Mouse (Mus musculus): ENCODE data around the gene Cbx2. TPM values are rescaled to one million over a fixed set of nuclear protein-coding genes. Genes with fewer than 3 reads are reported as not detected.
A peak's percentile ranks its signal among the peaks of the same experiment; 100 is the strongest.

Gene Cbx2
- polyA plus RNA-seq, 1 experiment from 2014 or later = 35.5 TPM

GRCm38 (mm10) chr11:119007461-119008456 is 15.0 kb upstream of the Cbx2 start:
- no peaks in the 10 kb centered on the region for H3K9me3 ChIP-seq (ENCODE audit: low read length)
- ATAC-seq (ENCODE audit: low FRiP score, low TSS enrichment) = peak; percentile 76
- H3K4me3 ChIP-seq (ENCODE audit: low read length) = peak overlapping the region; percentile 27
- no peaks in the 10 kb centered on the region for H3K27me3 ChIP-seq (ENCODE audit: insufficient read depth, low read length)
- H3K36me3 ChIP-seq (ENCODE audit: insufficient read depth, low read length) = no peaks in the 10 kb centered on the region
- no peak overlapping the region for H3K27ac ChIP-seq (ENCODE audit: low read length)
- H3K4me2 ChIP-seq (replicated peaks; ENCODE audit: low read depth, low read length) = peak overlapping the region; percentile 50
- peak overlapping the region; percentile 50 for H3K9ac ChIP-seq (replicated peaks; ENCODE audit: low read length)
- peaks cover 4% of the 10 kb centered on the region; the same call in 1 of the 2 replicates for H3K4me1 ChIP-seq (ENCODE audit: insufficient read depth, low read length)
- 29% methylated on average over 21 of the region's 21 CpGs for WGBS

GRCm38 (mm10) chr11:119014455-119014854 is 8.3 kb upstream of the Cbx2 start:
- 0 out of 2 replicates have a peak, but pooled peaks cover 2% of the 10 kb centered on the region for H3K27me3 ChIP-seq (ENCODE audit: insufficient read depth, low read length)
- no peak overlapping the region for H3K4me2 ChIP-seq (replicated peaks; ENCODE audit: low read depth, low read length)
- no peaks in the 10 kb centered on the region for H3K4me1 ChIP-seq (ENCODE audit: insufficient read depth, low read length)
- no peaks in the 10 kb centered on the region for H3K9me3 ChIP-seq (ENCODE audit: low read length)
- ATAC-seq (ENCODE audit: low FRiP score, low TSS enrichment) = no peak
- H3K9ac ChIP-seq (replicated peaks; ENCODE audit: low read length) = no peak overlapping the region
- H3K27ac ChIP-seq (ENCODE audit: low read length) = no peak overlapping the region
- H3K4me3 ChIP-seq (ENCODE audit: low read length) = no peak overlapping the region
- WGBS = 78% methylated on average over 7 of the region's 7 CpGs
- no peaks in the 10 kb centered on the region for H3K36me3 ChIP-seq (ENCODE audit: insufficient read depth, low read length)

DNA sequence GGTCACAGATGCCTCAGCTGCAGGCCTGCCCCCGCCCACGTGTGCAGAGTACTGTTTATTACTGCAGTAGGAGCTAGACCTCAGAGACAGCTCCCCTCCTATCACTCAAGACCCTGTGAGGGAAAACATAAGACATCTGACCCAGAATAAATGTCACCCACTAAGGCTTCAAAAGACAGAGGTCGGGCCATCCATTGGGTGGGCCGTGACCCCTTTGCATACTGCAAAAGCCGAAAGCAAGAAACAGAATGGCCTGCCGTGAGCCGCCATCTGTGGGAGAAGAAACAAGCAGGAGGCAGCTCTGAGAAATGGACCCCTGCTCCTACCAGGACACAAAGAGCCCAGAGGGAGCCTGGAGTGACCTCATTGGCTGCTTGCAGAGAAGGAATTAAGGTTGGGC is 5.3 kb upstream of the Cbx2 start:
- no peaks in the 10 kb centered on the region for H3K9me3 ChIP-seq (ENCODE audit: low read length)
- H3K27me3 ChIP-seq (ENCODE audit: insufficient read depth, low read length) = peaks cover 17% of the 10 kb centered on the region
- no peak overlapping the region for H3K4me3 ChIP-seq (ENCODE audit: low read length)
- no peaks in the 10 kb centered on the region for H3K36me3 ChIP-seq (ENCODE audit: insufficient read depth, low read length)
- H3K27ac ChIP-seq (ENCODE audit: low read length) = no peak overlapping the region
- no peak for ATAC-seq (ENCODE audit: low FRiP score, low TSS enrichment)
- H3K9ac ChIP-seq (replicated peaks; ENCODE audit: low read length) = no peak overlapping the region
- 54% methylated on average over 7 of the region's 7 CpGs for WGBS
- no peak overlapping the region for H3K4me2 ChIP-seq (replicated peaks; ENCODE audit: low read depth, low read length)
- H3K4me1 ChIP-seq (ENCODE audit: insufficient read depth, low read length) = peaks cover 7% of the 10 kb centered on the region; the same call in 1 of the 2 replicates

DNA sequence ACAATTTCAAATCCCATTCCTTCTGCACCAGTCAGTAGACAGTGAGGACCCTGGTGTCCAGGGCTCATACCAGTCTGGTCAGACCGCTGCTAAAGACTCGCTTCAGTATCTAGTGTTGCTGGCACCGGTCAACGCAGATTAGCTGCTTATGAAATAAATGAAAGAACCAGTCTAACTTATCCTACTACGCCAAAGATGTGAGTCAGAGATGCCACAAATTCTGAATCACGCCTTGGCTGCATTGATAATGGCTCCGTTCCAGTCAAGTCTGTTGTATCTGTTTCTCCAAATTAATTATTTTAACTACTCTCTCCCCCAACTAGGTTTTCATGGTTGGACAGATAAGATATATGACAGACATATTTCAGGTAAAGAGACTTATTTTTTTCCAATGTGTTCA is 1.6 kb upstream of the Cbx2 start:
- H3K9ac ChIP-seq (replicated peaks; ENCODE audit: low read length) = no peak overlapping the region
- H3K4me3 ChIP-seq (ENCODE audit: low read length) = no peak overlapping the region
- H3K27ac ChIP-seq (ENCODE audit: low read length) = no peak overlapping the region
- H3K4me1 ChIP-seq (ENCODE audit: insufficient read depth, low read length) = peaks cover 33% of the 10 kb centered on the region
- 88% methylated on average over 7 of the region's 7 CpGs for WGBS
- no peaks in the 10 kb centered on the region for H3K9me3 ChIP-seq (ENCODE audit: low read length)
- no peak overlapping the region for H3K4me2 ChIP-seq (replicated peaks; ENCODE audit: low read depth, low read length)
- 0 out of 2 replicates have a peak, but pooled peaks cover 2% of the 10 kb centered on the region for H3K36me3 ChIP-seq (ENCODE audit: insufficient read depth, low read length)
- H3K27me3 ChIP-seq (ENCODE audit: insufficient read depth, low read length) = peaks cover 17% of the 10 kb centered on the region
- no peak for ATAC-seq (ENCODE audit: low FRiP score, low TSS enrichment)

- peak overlapping the region; percentile 83 for H3K4me2 ChIP-seq (replicated peaks; ENCODE audit: low read depth, low read length)
- peaks cover 40% of the 10 kb centered on the region for H3K4me1 ChIP-seq (ENCODE audit: insufficient read depth, low read length)
- peak overlapping the region; percentile 90 for H3K27ac ChIP-seq (ENCODE audit: low read length)
- no peak for ATAC-seq (ENCODE audit: low FRiP score, low TSS enrichment)
- 4% methylated on average over 42 of the region's 42 CpGs for WGBS
- H3K9me3 ChIP-seq (ENCODE audit: low read length) = no peaks in the 10 kb centered on the region
- H3K36me3 ChIP-seq (ENCODE audit: insufficient read depth, low read length) = peaks cover 13% of the 10 kb centered on the region
- peak overlapping the region; percentile 92 for H3K9ac ChIP-seq (replicated peaks; ENCODE audit: low read length)
- H3K27me3 ChIP-seq (ENCODE audit: insufficient read depth, low read length) = peaks cover 17% of the 10 kb centered on the region
- H3K4me3 ChIP-seq (ENCODE audit: low read length) = peak overlapping the region; percentile 88
Measured at GRCm38 (mm10) chr11:119022068-119022894, 481 bp upstream of the Cbx2 start.

DNA sequence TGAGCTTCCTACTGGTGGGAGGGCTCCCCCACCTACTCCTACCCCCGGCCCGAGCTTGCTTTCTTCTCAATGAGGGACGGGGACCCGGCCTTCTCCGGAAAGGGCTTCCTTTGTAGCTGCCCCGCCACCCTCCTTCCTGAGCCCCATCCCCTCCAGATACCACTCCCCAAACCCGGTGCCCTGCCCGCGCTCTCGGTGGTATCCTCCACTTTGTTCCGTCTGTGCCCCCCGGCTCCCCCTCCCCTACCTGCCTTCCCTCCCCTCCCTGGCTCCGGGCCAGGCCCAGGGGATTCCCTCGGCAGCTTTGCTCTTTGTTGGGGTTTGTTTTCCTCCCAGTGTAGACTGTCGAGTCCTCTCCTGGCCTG is 836 bp downstream of the Cbx2 start:
- Histone ChIP-seq H3K27me3 (ENCODE audit: insufficient read depth, low read length) (peaks cover 17% of the 10 kb centered on the region), H3K9me3 (ENCODE audit: low read length) (no peaks in the 10 kb centered on the region), H3K4me1 (ENCODE audit: insufficient read depth, low read length) (peaks cover 40% of the 10 kb centered on the region), H3K27ac (ENCODE audit: low read length) (peak overlapping the region; percentile 90), H3K4me2 (replicated peaks; ENCODE audit: low read depth, low read length) (peak overlapping the region; percentile 83), H3K9ac (replicated peaks; ENCODE audit: low read length) (peak overlapping the region; percentile 92), H3K36me3 (ENCODE audit: insufficient read depth, low read length) (peaks cover 25% of the 10 kb centered on the region), H3K4me3 (ENCODE audit: low read length) (peak overlapping the region; percentile 88)
- ATAC-seq (ENCODE audit: low FRiP score, low TSS enrichment) = no peak; the same call in 1 of the 2 replicates
- 2% methylated on average over 15 of the region's 15 CpGs for WGBS

DNA sequence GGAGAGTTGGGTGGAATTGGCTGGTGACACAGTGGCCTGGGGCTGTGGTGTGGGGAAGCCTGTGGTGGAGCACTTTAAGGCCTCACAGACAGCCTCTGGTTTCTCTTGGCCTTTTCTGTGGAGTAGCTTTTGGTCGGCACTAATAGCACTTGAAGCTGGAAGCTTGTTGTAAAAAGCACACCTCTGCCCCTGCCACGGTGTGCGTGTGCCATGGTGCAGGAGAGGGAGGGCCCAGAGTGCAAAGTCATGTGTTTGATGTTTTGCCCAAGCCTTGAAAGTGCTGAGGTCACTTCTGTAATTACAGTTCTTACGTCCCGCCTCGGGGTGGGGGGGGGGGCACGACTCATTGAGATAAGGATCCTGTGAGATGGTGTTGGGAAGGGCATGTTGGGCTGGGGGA is 1.5 kb downstream of the Cbx2 start:
- Histone ChIP-seq H3K27ac (ENCODE audit: low read length) (peak overlapping the region; percentile 90), H3K27me3 (ENCODE audit: insufficient read depth, low read length) (peaks cover 17% of the 10 kb centered on the region), H3K4me2 (replicated peaks; ENCODE audit: low read depth, low read length) (peak overlapping the region; percentile 83), H3K9ac (replicated peaks; ENCODE audit: low read length) (peak overlapping the region; percentile 92), H3K36me3 (ENCODE audit: insufficient read depth, low read length) (peaks cover 32% of the 10 kb centered on the region), H3K4me1 (ENCODE audit: insufficient read depth, low read length) (peaks cover 40% of the 10 kb centered on the region), H3K9me3 (ENCODE audit: low read length) (no peaks in the 10 kb centered on the region), H3K4me3 (ENCODE audit: low read length) (peak overlapping the region; percentile 88)
- ATAC-seq (ENCODE audit: low FRiP score, low TSS enrichment) = no peak
- WGBS = 4% methylated on average over 7 of the region's 7 CpGs

DNA sequence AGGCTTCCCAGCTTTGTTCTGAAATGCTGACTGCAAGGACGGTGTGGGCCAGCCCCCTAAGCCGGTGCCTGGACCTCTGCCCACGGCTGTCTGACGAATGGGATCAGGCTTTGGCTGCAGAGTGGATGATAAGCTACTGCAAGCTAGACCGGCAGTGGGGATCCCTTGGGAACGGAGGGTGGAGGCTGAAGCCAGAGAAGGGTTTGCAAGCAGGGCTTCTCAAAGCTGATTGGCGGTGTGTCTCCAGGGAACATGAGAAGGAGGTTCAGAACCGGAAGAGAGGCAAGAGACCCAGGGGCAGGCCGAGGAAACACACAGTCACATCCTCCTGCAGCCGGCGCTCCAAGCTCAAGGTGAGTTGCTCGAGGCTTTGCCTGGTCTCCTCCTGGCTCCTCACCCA is 3.4 kb downstream of the Cbx2 start:
- Histone ChIP-seq H3K9ac (replicated peaks; ENCODE audit: low read length) (peak overlapping the region; percentile 3; the same call in 1 of the 2 replicates), H3K9me3 (ENCODE audit: low read length) (no peaks in the 10 kb centered on the region), H3K4me3 (ENCODE audit: low read length) (no peak overlapping the region), H3K27me3 (ENCODE audit: insufficient read depth, low read length) (peaks cover 8% of the 10 kb centered on the region), H3K36me3 (ENCODE audit: insufficient read depth, low read length) (peaks cover 49% of the 10 kb centered on the region), H3K4me2 (replicated peaks; ENCODE audit: low read depth, low read length) (peak overlapping the region; percentile 24; the same call in 1 of the 2 replicates), H3K27ac (ENCODE audit: low read length) (no peak overlapping the region), H3K4me1 (ENCODE audit: insufficient read depth, low read length) (peaks cover 40% of the 10 kb centered on the region)
- WGBS = 34% methylated on average over 12 of the region's 12 CpGs
- no peak for ATAC-seq (ENCODE audit: low FRiP score, low TSS enrichment)

GRCm38 (mm10) chr11:119033874-119034558 is 11.3 kb downstream of the Cbx2 start:
- Histone ChIP-seq H3K36me3 (ENCODE audit: insufficient read depth, low read length) (peaks cover 26% of the 10 kb centered on the region), H3K4me1 (ENCODE audit: insufficient read depth, low read length) (peaks cover 21% of the 10 kb centered on the region), H3K4me3 (ENCODE audit: low read length) (peak overlapping the region; percentile 30), H3K27ac (ENCODE audit: low read length) (no peak overlapping the region), H3K27me3 (ENCODE audit: insufficient read depth, low read length) (peaks cover 48% of the 10 kb centered on the region), H3K9ac (replicated peaks; ENCODE audit: low read length) (no peak overlapping the region), H3K9me3 (ENCODE audit: low read length) (no peaks in the 10 kb centered on the region), H3K4me2 (replicated peaks; ENCODE audit: low read depth, low read length) (peak overlapping the region; percentile 43)
- WGBS = 1% methylated on average over 26 of the region's 26 CpGs
- peak; percentile 30; the same call in 1 of the 2 replicates for ATAC-seq (ENCODE audit: low FRiP score, low TSS enrichment)

Measured in kidney, embryonic 16.5 days (tissue).